In the genomic region with DNA sequence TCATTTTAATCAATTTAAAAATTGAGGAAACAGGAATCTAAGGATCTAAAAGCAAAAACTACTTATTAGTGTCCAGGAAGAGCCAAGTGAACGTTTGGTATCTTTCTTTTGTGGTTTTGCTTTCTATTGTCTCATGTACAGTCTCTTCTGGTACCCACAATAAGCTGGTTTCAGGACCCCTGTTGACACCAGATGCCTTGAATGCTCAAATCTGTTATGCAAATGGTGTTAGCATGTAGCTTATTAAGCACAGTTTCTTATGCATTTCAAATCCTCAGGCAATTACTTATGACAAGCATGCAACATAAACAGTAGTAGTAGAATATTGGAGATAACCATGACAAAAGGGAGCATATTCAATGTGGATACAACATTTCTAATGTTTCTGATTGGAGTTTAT, we compare ENCODE assay signal across 29 mouse cellular contexts.
DNase-seq lines count a peak whose midpoint lies in the region; ATAC-seq and TF ChIP-seq lines count a peak whose summit lies in the region.
"Had no signal": no experiment of that assay in that cellular context is flagged by ENCODE, and none has a peak within 500 bp of the region (broad histone marks: within the 10 kb centered on the region; RNA-seq: fewer than 3 reads in every experiment).

No protein-coding gene starts in this region.

- H3K4me1 ChIP-seq in hindbrain, embryonic 12.5 days = no peaks in the 10 kb centered on the region
- no peaks in the 10 kb centered on the region for H3K4me1 ChIP-seq in hindbrain, embryonic 11.5 days (replicated peaks; ENCODE audit: control insufficient read depth, insufficient read depth, low read length)
- H3K4me1 ChIP-seq in midbrain, embryonic 12.5 days = no peaks in the 10 kb centered on the region
- H3K4me1 ChIP-seq in midbrain, embryonic 15.5 days = no peaks in the 10 kb centered on the region
- H3K4me1 ChIP-seq in midbrain, embryonic 14.5 days (ENCODE audit: control insufficient read depth, insufficient read depth, low read length) = no peaks in the 10 kb centered on the region
- H3K4me1 ChIP-seq in midbrain, embryonic 11.5 days (ENCODE audit: control insufficient read depth, insufficient read depth, low read length) = no peaks in the 10 kb centered on the region
- H3K4me1 ChIP-seq: embryonic facial prominence, embryonic 15.5 days; forebrain, embryonic 10.5 days; forebrain, embryonic 12.5 days had no signal

- H3K27ac ChIP-seq in hindbrain, embryonic 12.5 days = no peak overlapping the region
- H3K27ac ChIP-seq in hindbrain, embryonic 11.5 days (ENCODE audit: low read depth, low read length) = no peak overlapping the region
- H3K27ac ChIP-seq in midbrain, embryonic 12.5 days (replicated peaks) = no peak overlapping the region
- H3K27ac ChIP-seq in midbrain, embryonic 15.5 days = no peak overlapping the region
- no peak overlapping the region for H3K27ac ChIP-seq in midbrain, embryonic 14.5 days (replicated peaks; ENCODE audit: low read depth, low read length)
- H3K27ac ChIP-seq in midbrain, embryonic 11.5 days (ENCODE audit: low read depth, low read length) = no peak overlapping the region
- H3K27ac ChIP-seq: embryonic facial prominence, embryonic 13.5 days; embryonic facial prominence, embryonic 15.5 days; forebrain, embryonic 10.5 days; forebrain, embryonic 12.5 days had no signal

- no peak overlapping the region for H3K4me3 ChIP-seq in hindbrain, embryonic 12.5 days
- H3K4me3 ChIP-seq in hindbrain, embryonic 11.5 days (ENCODE audit: low read depth, low read length) = no peak overlapping the region
- no peak overlapping the region for H3K4me3 ChIP-seq in midbrain, embryonic 12.5 days
- H3K4me3 ChIP-seq in midbrain, embryonic 15.5 days = no peak overlapping the region
- H3K4me3 ChIP-seq in midbrain, embryonic 14.5 days (replicated peaks; ENCODE audit: low read depth, low read length) = no peak overlapping the region
- no peak overlapping the region for H3K4me3 ChIP-seq in midbrain, embryonic 11.5 days (ENCODE audit: low read depth, low read length)
- H3K4me3 ChIP-seq: embryonic facial prominence, embryonic 13.5 days; embryonic facial prominence, embryonic 15.5 days; erythroblast, embryonic 14.5 days; forebrain, embryonic 10.5 days; forebrain, embryonic 12.5 days had no signal

- no peak for DNase-seq in hindbrain, embryonic 11.5 days (ENCODE audit: low spot score)
- DNase-seq in midbrain, embryonic 14.5 days = peak; percentile 30
- no peak for DNase-seq in midbrain, embryonic 11.5 days (ENCODE audit: low spot score, missing footprints)
- DNase-seq in brain, embryonic 14.5 days (ENCODE audit: low read depth) = peak; percentile 37
- DNase-seq: adrenal gland, adult 8-10 months; adrenal gland, postnatal 14 days; adrenal gland, postnatal 36 days; B cell, adult 2 months; cerebellum, adult 11 months; cerebellum, adult 18-20 months; cerebellum, adult 8-10 months; cerebellum, adult 9-11 months; cerebellum, postnatal 14 days; cerebellum, postnatal 36 days; embryo, embryonic 11 days had no signal

- H3K9me3 ChIP-seq in hindbrain, embryonic 12.5 days (replicated peaks) = no peaks in the 10 kb centered on the region
- H3K9me3 ChIP-seq in hindbrain, embryonic 11.5 days (ENCODE audit: control insufficient read depth, low read length) = no peaks in the 10 kb centered on the region
- no peaks in the 10 kb centered on the region for H3K9me3 ChIP-seq in midbrain, embryonic 12.5 days
- H3K9me3 ChIP-seq in midbrain, embryonic 15.5 days = no peaks in the 10 kb centered on the region
- no peaks in the 10 kb centered on the region for H3K9me3 ChIP-seq in midbrain, embryonic 14.5 days (ENCODE audit: control insufficient read depth, low read length)
- H3K9me3 ChIP-seq in midbrain, embryonic 11.5 days (ENCODE audit: control insufficient read depth, low read length) = no peaks in the 10 kb centered on the region
- H3K9me3 ChIP-seq: embryonic facial prominence, embryonic 13.5 days; embryonic facial prominence, embryonic 15.5 days; forebrain, embryonic 10.5 days; forebrain, embryonic 12.5 days; G1E had no signal

- TF ChIP-seq POLR2A in brain, embryonic 14.5 days (IDR thresholded peaks at IDR 0.05; ENCODE audit: borderline replicate concordance, extremely low read depth, insufficient read depth, insufficient read length, poor library complexity, severe bottlenecking) = no peak

- no peaks in the 10 kb centered on the region for H3K27me3 ChIP-seq in hindbrain, embryonic 12.5 days
- no peaks in the 10 kb centered on the region for H3K27me3 ChIP-seq in hindbrain, embryonic 11.5 days (ENCODE audit: control insufficient read depth, insufficient read depth, low read length)
- no peaks in the 10 kb centered on the region for H3K27me3 ChIP-seq in midbrain, embryonic 12.5 days
- H3K27me3 ChIP-seq in midbrain, embryonic 15.5 days (replicated peaks) = no peaks in the 10 kb centered on the region
- no peaks in the 10 kb centered on the region for H3K27me3 ChIP-seq in midbrain, embryonic 14.5 days (ENCODE audit: control insufficient read depth, insufficient read depth, low read length)
- H3K27me3 ChIP-seq in midbrain, embryonic 11.5 days (ENCODE audit: control insufficient read depth, insufficient read depth, low read length) = no peaks in the 10 kb centered on the region
- H3K27me3 ChIP-seq: CH12.LX; embryonic facial prominence, embryonic 13.5 days; embryonic facial prominence, embryonic 15.5 days; forebrain, embryonic 12.5 days; Patski had no signal

- no peak overlapping the region for H3K9ac ChIP-seq in hindbrain, embryonic 12.5 days
- no peak overlapping the region for H3K9ac ChIP-seq in hindbrain, embryonic 11.5 days (ENCODE audit: low read depth, low read length)
- no peak overlapping the region for H3K9ac ChIP-seq in midbrain, embryonic 12.5 days (replicated peaks)
- H3K9ac ChIP-seq in midbrain, embryonic 15.5 days = no peak overlapping the region
- no peak overlapping the region for H3K9ac ChIP-seq in midbrain, embryonic 14.5 days (replicated peaks; ENCODE audit: low read length)
- H3K9ac ChIP-seq in midbrain, embryonic 11.5 days (ENCODE audit: low read length) = no peak overlapping the region
- H3K9ac ChIP-seq: embryonic facial prominence, embryonic 13.5 days; embryonic facial prominence, embryonic 15.5 days; forebrain, embryonic 12.5 days had no signal

- TF ChIP-seq CTCF in brain, embryonic 14.5 days (IDR thresholded peaks at IDR 0.05; ENCODE audit: borderline replicate concordance, extremely low read depth, insufficient read depth, insufficient read length) = no peak

- WGBS in hindbrain, embryonic 12.5 days = 37% methylated on average over 1 of the region's 1 CpGs
- WGBS in hindbrain, embryonic 11.5 days = 42% methylated on average over 1 of the region's 1 CpGs
- WGBS in midbrain, embryonic 12.5 days = 35% methylated on average over 1 of the region's 1 CpGs
- 22% methylated on average over 1 of the region's 1 CpGs for WGBS in midbrain, embryonic 15.5 days
- 21% methylated on average over 1 of the region's 1 CpGs for WGBS in midbrain, embryonic 14.5 days
- 50% methylated on average over 1 of the region's 1 CpGs for WGBS in midbrain, embryonic 11.5 days

- peak; percentile 40; the same call in 1 of the 2 replicates for ATAC-seq in hindbrain, embryonic 12.5 days (ENCODE audit: low FRiP score)
- no peak for ATAC-seq in hindbrain, embryonic 11.5 days (ENCODE audit: low FRiP score)
- ATAC-seq in midbrain, embryonic 12.5 days (ENCODE audit: low FRiP score, low read depth) = 0 out of 2 replicates have a peak, but pooled peaks have one; percentile 57
- ATAC-seq in midbrain, embryonic 15.5 days (replicated peaks) = no peak
- peak; percentile 28; the same call in 1 of the 2 replicates for ATAC-seq in midbrain, embryonic 14.5 days (ENCODE audit: low FRiP score, low TSS enrichment)
- no peak for ATAC-seq in midbrain, embryonic 11.5 days (ENCODE audit: low FRiP score)
- ATAC-seq: activated CD4-positive, CD25-positive, alpha-beta regulatory T cell, adult 4 months; CD4-positive, CD25-positive, alpha-beta regulatory T cell, adult 4 months; forebrain, embryonic 14.5 days; Patski had no signal

- H3K4me2 ChIP-seq in hindbrain, embryonic 12.5 days (replicated peaks) = no peak overlapping the region
- no peak overlapping the region for H3K4me2 ChIP-seq in hindbrain, embryonic 11.5 days (replicated peaks; ENCODE audit: low read depth, low read length)
- no peak overlapping the region for H3K4me2 ChIP-seq in midbrain, embryonic 12.5 days (replicated peaks)
- no peak overlapping the region for H3K4me2 ChIP-seq in midbrain, embryonic 15.5 days
- no peak overlapping the region for H3K4me2 ChIP-seq in midbrain, embryonic 14.5 days (ENCODE audit: low read length)
- H3K4me2 ChIP-seq in midbrain, embryonic 11.5 days = no peak overlapping the region
- H3K4me2 ChIP-seq: embryonic facial prominence, embryonic 13.5 days; embryonic facial prominence, embryonic 15.5 days; forebrain, embryonic 12.5 days had no signal

- H3K36me3 ChIP-seq in hindbrain, embryonic 12.5 days = no peaks in the 10 kb centered on the region
- H3K36me3 ChIP-seq in hindbrain, embryonic 11.5 days (ENCODE audit: control insufficient read depth, insufficient read depth, low read length) = no peaks in the 10 kb centered on the region
- no peaks in the 10 kb centered on the region for H3K36me3 ChIP-seq in midbrain, embryonic 12.5 days
- H3K36me3 ChIP-seq in midbrain, embryonic 15.5 days (replicated peaks) = no peaks in the 10 kb centered on the region
- no peaks in the 10 kb centered on the region for H3K36me3 ChIP-seq in midbrain, embryonic 14.5 days (ENCODE audit: control insufficient read depth, insufficient read depth, low read length)
- H3K36me3 ChIP-seq in midbrain, embryonic 11.5 days (ENCODE audit: control insufficient read depth, insufficient read depth, low read length) = no peaks in the 10 kb centered on the region
- H3K36me3 ChIP-seq: embryonic facial prominence, embryonic 13.5 days; embryonic facial prominence, embryonic 15.5 days; forebrain, embryonic 10.5 days; forebrain, embryonic 12.5 days; G1E had no signal

Comparison
In these comparisons a context has a peak if more than half of its experiments do, and no peak if none do; other contexts are left out.
1. ATAC-seq: peak in hindbrain, embryonic 12.5 days (single experiment), midbrain, embryonic 12.5 days (single experiment) and midbrain, embryonic 14.5 days (single experiment); none in hindbrain, embryonic 11.5 days (single experiment), midbrain, embryonic 15.5 days (single experiment) and midbrain, embryonic 11.5 days (single experiment).
2. DNase-seq: peak in midbrain, embryonic 14.5 days (single experiment) and brain, embryonic 14.5 days (single experiment); none in hindbrain, embryonic 11.5 days (single experiment) and midbrain, embryonic 11.5 days (single experiment).